9 mouse cellular contexts compared by ENCODE assay signal in the genomic region with DNA sequence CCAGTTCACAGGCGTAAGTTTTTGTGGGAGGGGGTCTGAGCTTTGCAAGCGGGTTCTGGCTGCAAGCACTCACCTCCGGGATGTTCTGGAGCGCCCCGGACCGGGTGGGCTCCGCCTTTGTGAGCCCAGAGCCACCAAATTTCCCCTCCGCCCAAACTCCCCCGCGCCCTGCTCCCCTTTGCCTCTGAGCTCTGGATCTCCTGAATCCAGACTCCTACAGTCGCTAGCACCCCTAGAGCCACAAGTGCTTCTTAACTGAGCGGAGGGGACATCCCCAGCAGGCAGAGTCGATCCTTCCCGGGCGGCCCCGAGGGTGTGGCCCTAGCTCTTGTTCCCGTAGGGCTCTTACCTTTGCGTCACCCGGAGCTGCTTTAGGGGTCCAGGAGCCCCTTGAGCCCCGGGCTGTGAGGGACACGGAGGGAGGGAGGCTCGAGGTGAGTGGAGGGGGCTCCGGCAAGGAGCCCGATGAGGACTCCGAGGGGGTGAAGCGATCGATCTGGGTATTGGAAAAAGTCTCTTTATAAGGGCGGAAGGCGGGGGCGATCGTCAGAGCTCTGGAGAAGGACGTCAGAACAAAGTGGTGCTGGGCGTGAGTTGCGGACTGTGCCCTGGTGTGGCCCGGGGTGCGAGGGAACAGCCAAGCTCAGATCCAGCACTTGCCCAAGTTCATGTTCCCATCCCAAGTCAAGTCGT. TPM values are rescaled to one million over a fixed set of nuclear protein-coding genes. Genes with fewer than 3 reads are reported as not detected.
DNase-seq lines count a peak whose midpoint lies in the region; ATAC-seq and TF ChIP-seq lines count a peak whose summit lies in the region.
"Had no signal": no experiment of that assay in that cellular context is flagged by ENCODE, and none has a peak within 500 bp of the region (broad histone marks: within the 10 kb centered on the region; RNA-seq: fewer than 3 reads in every experiment).

No protein-coding gene starts in this region.

- peak overlapping the region; percentile 94 for H3K4me2 ChIP-seq in heart, embryonic 14.5 days (ENCODE audit: low read length)
- peak overlapping the region; percentile 83 for H3K4me2 ChIP-seq in intestine, embryonic 16.5 days (ENCODE audit: low read depth, low read length)

- peak overlapping the region; percentile 69 for H3K9ac ChIP-seq in heart, embryonic 14.5 days (ENCODE audit: low read length)
- peak overlapping the region; percentile 57 for H3K9ac ChIP-seq in intestine, embryonic 16.5 days (ENCODE audit: low read depth, low read length)

- H3K9me3 ChIP-seq in heart, embryonic 14.5 days (ENCODE audit: control insufficient read depth, low read length): no peaks in the 10 kb centered on the region
- no peaks in the 10 kb centered on the region for H3K9me3 ChIP-seq in E14TG2a.4 (ENCODE audit: low read length)
- no peaks in the 10 kb centered on the region for H3K9me3 ChIP-seq in embryonic facial prominence, embryonic 10.5 days
- H3K9me3 ChIP-seq in intestine, embryonic 16.5 days (ENCODE audit: control insufficient read depth, low read length): no peaks in the 10 kb centered on the region

- H3K27ac ChIP-seq in heart, embryonic 14.5 days (replicated peaks in 1 of 2; ENCODE audit: control insufficient read depth in 1 of 2, insufficient read depth in 1 of 2, low read depth in 2 of 2, low read length in 2 of 2): no peak overlapping the region
- peak overlapping the region; percentile 69 for H3K27ac ChIP-seq in embryonic facial prominence, embryonic 10.5 days (replicated peaks)
- H3K27ac ChIP-seq in intestine, embryonic 16.5 days (ENCODE audit: low read length): no peak overlapping the region
- no peak overlapping the region for H3K27ac ChIP-seq in olfactory bulb, adult 2 months (ENCODE audit: insufficient read depth, low read depth, low read length)

- no peaks in the 10 kb centered on the region; a peak in 2 of 4 replicates for H3K4me1 ChIP-seq in heart, embryonic 14.5 days (ENCODE audit: control insufficient read depth in 2 of 2, insufficient read depth in 2 of 2, low read length in 2 of 2)
- peaks cover 11% of the 10 kb centered on the region for H3K4me1 ChIP-seq in E14TG2a.4 (replicated peaks; ENCODE audit: low read depth, low read length)
- peaks cover 5% of the 10 kb centered on the region for H3K4me1 ChIP-seq in embryonic facial prominence, embryonic 10.5 days
- H3K4me1 ChIP-seq in intestine, embryonic 16.5 days (ENCODE audit: control insufficient read depth, insufficient read depth, low read length): peaks cover 5% of the 10 kb centered on the region; the same call in 1 of the 2 replicates
- H3K4me1 ChIP-seq in olfactory bulb, adult 2 months (ENCODE audit: control insufficient read depth, insufficient read depth, low read length): peaks cover 8% of the 10 kb centered on the region

- H3K36me3 ChIP-seq in heart, embryonic 14.5 days (ENCODE audit: control insufficient read depth, insufficient read depth, low read length): no peaks in the 10 kb centered on the region
- no peaks in the 10 kb centered on the region for H3K36me3 ChIP-seq in E14TG2a.4 (ENCODE audit: insufficient read depth, low read length)
- H3K36me3 ChIP-seq in embryonic facial prominence, embryonic 10.5 days (replicated peaks): no peaks in the 10 kb centered on the region
- no peaks in the 10 kb centered on the region for H3K36me3 ChIP-seq in intestine, embryonic 16.5 days (ENCODE audit: control insufficient read depth, insufficient read depth, low read length)

- no peak for DNase-seq in heart, adult 18-20 months
- DNase-seq in embryonic facial prominence, embryonic 10.5 days (ENCODE audit: low spot score): peak; percentile 52
- no peak for DNase-seq in left cerebral cortex, adult 8-10 months (ENCODE audit: low spot score in 2 of 2)

- ATAC-seq in heart, embryonic 14.5 days (ENCODE audit: insufficient number of reproducible peaks, insufficient read depth, low FRiP score, low read depth): no peak; the same call in 1 of the 2 replicates
- ATAC-seq in intestine, embryonic 16.5 days: peak; percentile 62
- no peak for ATAC-seq in erythroblast, adult 5-6 weeks (replicated peaks; ENCODE audit: low FRiP score, poor library complexity, severe bottlenecking)

- under 1% methylated on average over 37 of the region's 37 CpGs for WGBS in heart, embryonic 14.5 days
- 2% methylated on average over 37 of the region's 37 CpGs for WGBS in embryonic facial prominence, embryonic 10.5 days
- WGBS in intestine, embryonic 16.5 days: 1% methylated on average over 37 of the region's 37 CpGs
- whole genome bisulfite sequencing in olfactory bulb, adult 2 months: 4% methylated on average over 37 of the region's 37 CpGs

- no peak for TF ChIP-seq CTCF in E14TG2a.4 (conservative IDR thresholded peaks at IDR 0.05; ENCODE audit: low read length)
- TF ChIP-seq CTCF in olfactory bulb, adult 2 months (IDR thresholded peaks at IDR 0.05; ENCODE audit: insufficient read depth, low read depth, low read length): no peak

- no peak for TF ChIP-seq POLR2A in olfactory bulb, adult 2 months (IDR thresholded peaks at IDR 0.05; ENCODE audit: insufficient read depth, low read depth, low read length)

- peak overlapping the region; percentile 46 to 47 for H3K4me3 ChIP-seq in heart, embryonic 14.5 days (ENCODE audit: control insufficient read depth in 1 of 2, insufficient read depth in 1 of 2, low read depth in 1 of 2, low read length in 2 of 2)
- peak overlapping the region; percentile 79 for H3K4me3 ChIP-seq in E14TG2a.4 (replicated peaks; ENCODE audit: low read length)
- H3K4me3 ChIP-seq in embryonic facial prominence, embryonic 10.5 days: peak overlapping the region; percentile 66
- H3K4me3 ChIP-seq in intestine, embryonic 16.5 days (ENCODE audit: low read length): peak overlapping the region; percentile 48
- peak overlapping the region; percentile 12; the same call in 1 of the 2 replicates for H3K4me3 ChIP-seq in olfactory bulb, adult 2 months (ENCODE audit: insufficient read depth, low read depth, low read length)

- no peaks in the 10 kb centered on the region for H3K27me3 ChIP-seq in heart, embryonic 14.5 days (ENCODE audit: control insufficient read depth, insufficient read depth, low read length)
- H3K27me3 ChIP-seq in E14TG2a.4 (ENCODE audit: insufficient read depth, low read length): peaks cover 25% of the 10 kb centered on the region
- peaks cover 16% of the 10 kb centered on the region for H3K27me3 ChIP-seq in embryonic facial prominence, embryonic 10.5 days (replicated peaks; ENCODE audit: low read depth, poor library complexity, severe bottlenecking)
- H3K27me3 ChIP-seq in intestine, embryonic 16.5 days (replicated peaks; ENCODE audit: control insufficient read depth, insufficient read depth, low read length): 0 out of 2 replicates have a peak, but pooled peaks cover 8% of the 10 kb centered on the region

RNA-seq across cellular contexts. Expression of a gene that starts 0.5 kb away (rescaled TPM):
- polyA plus RNA-seq in heart, embryonic 14.5 days (2014; fragmentation: Nextera tagmentation; extraction: Ambion mirVana): 0.93 and 1.2 TPM in 2 replicates
- total RNA-seq in heart, adult 18-20 months (2021): under 1 TPM in 1 of 2 experiments, not detected in 1; 0.07 TPM
- polyA plus RNA-seq in embryonic facial prominence, embryonic 10.5 days (2016; fragmentation: Nextera tagmentation; extraction: Ambion mirVana): 0.38 and 0.45 TPM in 2 replicates
- polyA plus RNA-seq in intestine, embryonic 16.5 days (2015; fragmentation: Nextera tagmentation; extraction: Ambion mirVana): 2.2 and 2.5 TPM in 2 replicates
- not detected in 2 replicates for polyA plus RNA-seq in olfactory bulb, adult 2 months (2012; ENCODE audit: insufficient read depth, insufficient read length, low replicate concordance, missing spikeins)
- 1 to 10 TPM; 4.6 to 6.2 (median 5.2) TPM for total RNA-seq in left cerebral cortex, adult 8-10 months (2022)
- not detected in 2 replicates for total RNA-seq in erythroblast, adult 5-6 weeks (2015; ENCODE audit: low replicate concordance)
- not detected in 2 replicates for total RNA-seq in erythroblast, adult 5-6 weeks (2017; ENCODE audit: low replicate concordance)
- total RNA-seq: hematopoietic stem cell, adult 5-6 weeks had no signal

Comparison
In these comparisons a context has a peak if more than half of its experiments do, and no peak if none do; other contexts are left out.
1. H3K4me3 ChIP-seq: peak in every context shown above with its lines; median percentile 79 in E14TG2a.4; 66 in embryonic facial prominence, embryonic 10.5 days; 48 in intestine, embryonic 16.5 days; 46 in heart, embryonic 14.5 days; 12 in olfactory bulb, adult 2 months.